Mouse (Mus musculus) adrenal gland, postnatal 36 days (tissue): ENCODE measurements around the gene Idh3a. TPM values are rescaled to one million over a fixed set of nuclear protein-coding genes. Genes with fewer than 3 reads are reported as not detected.

Experiments
- DNase-seq, 2 experiments: peaks; one replicate each; pipeline ENCODE4 v3.0.0; 2021; ENCODE audit warnings: mixed read lengths in 1 of 2
- total RNA-seq, 2 experiments: library from RNA; stranded (reverse); gene quantifications; 2 replicates each; pipeline ENCODE4 v1.2.3; 2021

The Idh3a gene
- total RNA-seq, 2 experiments from 2014 or later, result 269 to 284 TPM

DNA sequence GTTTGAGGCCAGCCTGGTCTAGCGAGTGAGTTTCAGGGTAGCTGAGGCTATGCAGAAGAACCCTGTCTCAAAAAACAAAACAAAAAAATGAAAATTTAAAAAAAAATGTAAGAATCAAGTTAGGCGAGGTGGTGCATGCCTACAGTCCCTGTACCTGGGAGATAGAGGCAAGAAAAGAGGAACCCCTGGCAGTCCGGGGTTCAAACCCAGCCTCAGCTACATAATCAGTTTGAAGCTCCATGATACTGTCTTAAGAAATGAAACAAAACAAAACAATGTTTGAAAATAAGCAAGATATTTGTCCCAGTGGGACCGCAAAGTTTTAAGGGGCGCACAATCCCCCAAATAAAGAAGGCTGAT, 315 bp upstream of the Idh3a start:
- no peak for DNase-seq

- peak in 1 of 2 experiments; percentile 21 for DNase-seq
Observed at GRCm38 (mm10) chr9:54587863-54588262, 1.7 kb downstream of the Idh3a start.

- DNase-seq, result peak; percentile 46 to 62
Observed at GRCm38 (mm10) chr9:54593652-54594051, 7.5 kb downstream of the Idh3a start.

DNA sequence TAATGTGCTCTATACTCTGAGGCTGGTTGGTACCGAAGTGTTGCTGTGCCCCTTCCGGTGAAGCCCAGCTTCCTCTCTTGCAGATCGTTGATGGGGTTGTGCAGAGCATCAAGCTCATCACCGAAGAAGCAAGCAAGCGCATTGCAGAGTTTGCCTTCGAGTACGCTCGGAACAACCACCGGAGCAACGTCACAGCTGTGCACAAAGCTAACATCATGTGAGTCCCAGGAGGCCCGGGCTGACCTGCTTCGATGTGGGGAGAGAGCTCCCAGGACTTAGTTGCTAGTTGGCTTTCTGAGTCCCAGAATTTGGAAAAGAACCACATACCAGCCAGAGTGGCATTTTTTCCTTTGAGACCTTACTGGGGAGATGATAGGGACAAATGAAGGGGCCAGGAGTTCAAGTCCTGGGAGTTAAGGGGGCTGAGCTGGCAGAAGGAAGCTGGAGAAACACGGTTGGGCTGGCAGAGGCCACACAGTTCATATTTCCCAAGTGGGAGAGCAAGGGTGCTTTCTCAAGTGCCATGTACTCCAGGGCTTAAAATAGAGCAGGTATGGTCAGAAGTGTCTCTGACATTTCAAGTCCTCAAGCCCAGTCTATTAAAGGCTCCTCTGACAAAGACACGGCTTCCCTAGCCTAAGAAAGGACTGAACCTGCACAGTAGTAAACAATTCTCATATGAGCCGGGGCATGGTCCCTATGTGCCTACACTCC, 10.8 kb downstream of the Idh3a start:
- no peak for DNase-seq

DNA sequence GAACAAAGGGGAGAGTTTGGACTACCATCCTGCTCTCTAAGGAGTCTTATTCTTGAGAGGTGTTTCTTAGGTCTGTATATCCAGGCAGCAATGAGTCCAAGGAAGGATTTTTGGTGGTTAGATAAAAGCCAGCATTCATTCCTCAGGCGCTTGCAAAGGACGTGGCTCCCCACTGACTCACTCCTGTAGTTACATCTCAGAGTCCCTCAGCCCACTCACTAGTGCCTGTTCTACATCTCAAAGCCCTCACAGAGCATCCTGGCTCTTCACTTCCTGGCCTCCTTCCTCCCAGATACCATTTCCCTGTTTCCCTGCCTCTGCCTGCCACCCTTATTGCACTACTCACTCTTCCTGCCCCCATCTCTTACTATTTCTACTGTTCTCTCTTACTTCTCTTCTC, 16.3 kb downstream of the Idh3a start:
- DNase-seq, result no peak

DNA sequence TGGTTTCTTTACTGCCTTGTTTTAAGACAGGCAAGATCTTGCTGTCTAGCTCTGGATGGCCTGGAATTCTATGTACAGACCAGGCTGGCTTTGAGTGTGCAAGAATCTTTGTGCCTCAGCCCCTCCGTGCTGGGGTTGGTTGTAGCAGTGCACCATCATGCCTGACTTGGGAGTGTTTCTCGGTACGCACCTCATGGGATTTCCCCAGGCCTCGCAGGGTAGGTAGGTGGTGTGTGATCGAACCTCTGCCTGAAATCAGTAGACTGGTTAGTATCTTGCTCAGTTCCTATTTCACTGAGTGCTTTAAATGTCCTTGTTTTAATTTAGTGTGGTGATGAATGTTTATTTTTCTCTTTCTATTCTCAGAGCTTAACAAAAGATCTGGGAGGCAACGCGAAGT, 16.8 kb downstream of the Idh3a start:
- DNase-seq, result no peak

GRCm38 (mm10) chr9:54604131-54604654, 18.1 kb downstream of the Idh3a start:
- DNase-seq, result peak; percentile 48 to 53

DNA sequence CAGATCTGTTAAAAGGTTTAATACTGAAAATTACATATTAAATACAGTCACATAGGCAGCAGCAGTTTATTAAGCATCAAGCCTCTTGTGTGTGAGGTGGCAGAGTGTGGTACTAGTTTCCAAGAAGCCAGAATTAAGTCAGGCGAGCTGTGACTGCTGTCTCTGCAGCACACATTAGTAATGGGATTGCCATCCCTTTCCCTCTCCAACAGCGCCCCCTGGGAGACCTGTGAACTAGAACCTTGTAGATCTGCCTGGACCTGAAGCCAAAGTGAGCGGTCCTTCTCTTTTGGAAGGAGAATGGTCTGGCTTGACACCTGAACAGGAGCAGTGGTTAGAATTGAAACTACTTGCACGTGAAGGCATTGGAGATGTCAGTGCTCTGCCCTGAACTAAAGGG, 18.8 kb downstream of the Idh3a start:
- DNase-seq, result peak; percentile 78 to 86

GRCm38 (mm10) chr9:54612781-54613191, 26.7 kb downstream of the Idh3a start:
- no peak for DNase-seq

GRCm38 (mm10) chr9:54614182-54614850, 28.2 kb downstream of the Idh3a start:
- DNase-seq, result peak in 1 of 2 experiments; percentile 31

DNA sequence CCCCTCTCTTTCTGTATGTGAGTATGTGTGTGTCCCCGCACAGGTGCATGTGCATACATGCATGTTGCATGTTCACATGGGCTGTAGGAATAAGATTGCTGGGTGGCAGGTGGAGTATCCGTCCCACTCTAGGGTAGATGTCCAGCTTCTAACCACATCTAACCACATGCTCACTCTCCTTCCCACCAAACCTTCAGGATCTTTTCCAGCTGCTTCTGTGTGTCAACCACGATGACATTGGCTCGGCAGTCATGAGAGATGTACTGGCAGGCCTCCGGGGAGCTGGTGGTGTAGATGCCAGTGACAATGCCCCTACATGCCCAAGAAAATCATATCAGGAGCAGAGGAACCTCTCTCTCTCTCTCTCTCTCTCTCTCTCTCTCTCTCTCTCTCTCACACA, 41.1 kb downstream of the Idh3a start:
- DNase-seq, result no peak

DNA sequence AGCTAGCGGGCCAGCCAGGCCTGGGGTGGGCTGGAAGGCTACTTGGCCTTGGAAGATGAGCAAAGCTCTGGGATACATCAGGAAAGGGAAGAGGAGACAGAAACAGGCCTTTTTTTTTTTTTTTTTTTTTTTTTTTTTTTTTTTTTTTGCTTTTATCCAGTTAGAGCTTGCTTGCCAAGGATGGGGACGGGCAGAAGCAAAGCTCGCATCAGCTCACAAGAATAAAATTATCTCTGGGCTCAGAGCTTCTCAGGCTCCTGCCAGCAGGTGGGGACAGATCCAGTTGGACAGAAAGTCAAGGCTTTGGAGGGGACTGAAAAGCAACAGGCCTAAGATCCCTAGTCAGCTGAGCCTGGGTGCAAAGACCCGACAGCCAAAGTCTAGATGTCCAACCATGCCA, 42.6 kb downstream of the Idh3a start:
- no peak for DNase-seq

DNA sequence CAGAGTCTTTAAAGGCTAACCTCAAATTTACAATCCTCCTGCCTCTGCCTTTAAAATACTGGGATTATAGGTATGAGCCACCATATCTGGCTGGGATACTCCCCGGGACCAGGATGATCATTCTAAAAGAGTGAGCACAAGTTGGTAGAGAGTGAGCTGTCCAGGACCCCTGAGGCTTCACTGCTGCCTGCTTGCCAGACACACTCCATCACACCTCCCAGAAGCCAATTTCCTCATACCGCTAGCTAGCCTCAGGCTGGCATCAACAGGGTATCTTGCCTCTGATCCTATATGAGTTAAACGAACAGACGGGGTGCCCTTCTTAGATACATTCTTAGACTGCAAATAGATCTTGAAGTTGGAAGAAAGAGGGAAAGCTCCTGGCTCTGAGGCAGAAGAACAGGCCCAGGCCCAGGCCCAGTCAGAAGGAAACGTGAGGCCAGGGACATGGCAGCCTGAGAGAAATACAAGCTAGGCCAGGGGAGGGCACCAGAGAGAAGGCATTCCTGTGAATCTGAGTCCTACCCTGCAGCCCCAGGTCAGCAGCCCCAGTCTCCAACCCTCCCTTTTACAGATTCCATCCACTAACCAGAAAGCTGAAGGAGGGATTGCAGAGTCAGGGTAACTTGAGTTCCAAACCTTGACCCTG, 43.6 kb downstream of the Idh3a start:
- peak; percentile 48 to 62 for DNase-seq

DNA sequence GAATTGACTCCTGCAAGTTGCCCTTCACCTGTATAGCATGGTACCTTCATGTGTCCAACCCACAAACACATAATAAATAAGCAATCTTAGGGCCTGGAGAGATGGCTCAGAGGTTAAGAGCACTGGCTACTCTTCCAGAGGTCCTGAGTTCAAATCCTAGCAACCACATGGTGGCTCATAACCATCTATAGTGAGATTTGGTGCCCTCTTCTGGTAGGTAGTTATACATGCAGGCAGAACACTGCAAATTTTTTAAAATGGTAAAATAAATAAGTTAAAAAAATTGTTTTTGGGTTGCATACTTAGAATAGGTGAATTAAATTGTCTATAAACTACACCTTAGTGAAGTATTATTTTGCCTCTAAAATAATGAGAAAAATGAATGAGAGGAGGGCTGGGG, 44.8 kb downstream of the Idh3a start:
- no peak for DNase-seq

GRCm38 (mm10) chr9:54633401-54633800, 47.3 kb downstream of the Idh3a start:
- DNase-seq, result no peak

DNA sequence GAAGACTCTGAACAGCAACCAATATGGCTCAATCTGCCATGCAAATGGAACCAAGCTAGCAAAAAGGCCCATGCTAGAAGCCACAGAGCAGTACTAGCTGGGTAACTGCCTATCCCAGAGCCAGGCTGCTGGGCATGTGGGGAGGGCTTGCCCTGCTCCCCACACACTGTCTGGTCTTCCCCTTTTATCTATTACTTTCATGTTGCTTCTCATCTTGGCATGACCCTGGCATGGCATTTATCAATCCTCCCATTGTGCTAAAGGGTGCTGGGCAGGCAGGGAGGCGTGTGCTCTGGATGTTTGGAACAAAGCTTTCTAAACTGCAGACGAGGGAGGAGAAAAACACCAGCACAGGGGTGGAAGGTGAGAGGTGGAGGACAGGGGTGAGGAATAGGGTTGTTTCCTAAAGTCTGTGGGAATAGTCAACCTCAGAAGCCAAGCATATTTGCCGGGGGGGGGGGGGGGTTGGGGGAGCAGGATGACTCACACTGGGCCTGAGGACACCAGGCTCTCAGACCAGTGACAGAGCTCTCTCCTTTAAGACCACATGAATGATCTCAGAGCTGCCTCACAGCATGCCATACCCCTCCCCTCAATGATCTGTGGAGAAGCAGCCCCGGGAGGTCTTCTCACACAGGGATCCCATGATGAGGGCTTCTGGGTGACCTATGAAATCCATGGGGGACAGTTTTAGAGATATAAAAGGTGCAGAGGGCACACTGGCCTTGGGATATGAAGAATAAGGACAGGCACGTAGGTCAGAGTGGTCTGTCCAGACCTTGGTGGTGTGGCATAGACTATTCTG, 51.6 kb downstream of the Idh3a start:
- DNase-seq, result peak; percentile 36 to 45

DNA sequence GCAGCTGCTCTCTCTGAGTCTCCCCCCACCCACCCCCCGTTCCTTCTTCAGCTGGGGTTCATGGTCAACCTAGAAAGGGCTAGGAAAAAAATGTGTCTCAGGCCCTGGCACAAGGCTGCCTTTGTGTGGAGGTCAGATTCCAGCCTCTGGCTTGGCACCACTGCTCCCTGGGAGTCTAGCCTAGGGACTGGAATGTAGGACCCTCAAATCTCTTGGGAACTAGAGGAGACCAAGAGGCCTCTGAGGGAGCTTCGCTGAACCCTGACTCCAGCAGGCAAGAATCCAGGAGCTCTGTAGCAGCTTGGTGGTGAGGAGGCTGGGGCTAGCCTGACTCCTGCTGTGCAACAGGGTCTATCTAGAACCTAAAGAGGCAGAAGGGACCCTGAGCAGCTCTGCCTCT, 53.1 kb downstream of the Idh3a start:
- DNase-seq, result peak; percentile 20 to 29

DNA sequence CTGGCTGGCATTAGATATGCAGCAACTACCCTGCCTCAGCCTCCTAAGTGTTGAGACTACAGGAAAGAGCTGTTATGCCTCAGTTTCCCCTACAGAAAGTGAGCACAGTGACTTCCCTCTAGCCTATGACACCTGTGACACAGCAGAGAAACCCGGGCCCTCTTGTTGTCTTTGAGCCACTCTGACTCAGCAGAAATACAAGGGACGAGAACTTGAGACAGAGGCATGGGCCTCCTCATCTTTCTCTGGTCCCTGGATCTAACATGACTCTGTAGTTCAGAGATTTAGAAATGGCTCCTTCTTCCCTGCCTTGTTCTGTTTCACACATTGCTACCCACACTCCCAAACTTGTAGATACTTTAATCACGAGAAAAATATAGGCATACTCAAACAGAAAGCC, 55.4 kb downstream of the Idh3a start:
- DNase-seq, result no peak

GRCm38 (mm10) chr9:54642149-54642548, 56.0 kb downstream of the Idh3a start:
- DNase-seq, result peak; percentile 20 to 28

DNA sequence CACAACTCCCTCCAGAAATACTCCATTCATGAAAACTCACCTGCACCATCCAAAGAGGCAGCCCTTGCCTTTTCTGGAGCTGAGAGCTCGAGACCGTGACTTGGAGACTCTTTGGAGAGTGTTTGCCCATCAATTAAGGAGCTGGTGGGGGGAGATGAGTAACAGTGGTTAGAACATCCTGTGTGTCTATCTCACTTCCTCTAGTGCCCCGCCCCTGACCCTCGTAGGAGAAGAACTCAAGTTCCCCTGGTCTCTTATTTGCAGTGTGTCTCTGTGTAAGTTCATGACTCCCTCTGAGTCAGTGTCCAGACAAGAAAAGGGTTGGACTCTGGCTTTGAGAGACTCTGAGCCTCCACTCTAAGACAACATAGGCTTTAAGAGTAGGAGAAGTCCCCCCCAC, 56.4 kb downstream of the Idh3a start:
- DNase-seq, result peak in 1 of 2 experiments; percentile 27

- DNase-seq, result no peak
Observed at GRCm38 (mm10) chr9:54643179-54643578, 57.0 kb downstream of the Idh3a start.

DNA sequence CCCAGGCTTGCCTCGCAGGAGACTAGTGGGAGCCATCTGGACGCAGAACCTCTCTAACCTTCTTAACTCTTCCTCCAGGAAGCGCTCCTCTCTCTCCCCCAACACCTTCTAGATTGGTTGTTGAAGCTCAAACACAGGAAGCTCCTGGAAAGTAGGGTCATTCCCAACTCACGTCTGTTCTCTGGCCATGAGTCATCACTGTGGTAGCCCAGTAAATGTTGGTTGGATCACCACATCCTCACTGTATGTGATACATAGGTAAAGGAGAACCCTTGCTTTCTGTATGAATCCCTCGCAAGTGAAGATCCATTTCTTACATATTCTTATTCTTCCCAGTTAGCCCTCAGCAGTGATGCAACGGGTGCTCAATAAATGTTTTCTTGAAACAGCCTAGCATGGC, 59.4 kb downstream of the Idh3a start:
- no peak for DNase-seq
